Mouse (Mus musculus) midbrain, postnatal 0 days (tissue): ENCODE data around the gene Slc29a2. TPM values are rescaled to one million over a fixed set of nuclear protein-coding genes. Genes with fewer than 3 reads are reported as not detected.

Experiments
- ATAC-seq: fragments of 200-750 bp; cut with Nextera tagmentation; 2 replicates; pipeline ENCODE4 v1.8.0; 2017; ENCODE audit warnings: moderate number of reproducible peaks, mild to moderate bottlenecking, moderate TSS enrichment, moderate library complexity; ENCODE audit not compliant: low FRiP score
- DNase-seq: peaks from one replicate; pipeline ENCODE4 v3.0.0-alpha.2; 2015; ENCODE audit warnings: low spot score
- H3K27ac ChIP-seq: fragments of 300-500 bp; sonication (generic); 2 replicates; pipeline ENCODE4 v1.5.1; 2014; ENCODE audit warnings: low read depth, mild to moderate bottlenecking, low read length, mixed read lengths
- H3K27me3 ChIP-seq: fragments of 300-500 bp; sonication (generic); 2 replicates; pipeline ENCODE4 v1.6.1; 2014; ENCODE audit warnings: low read length, control low read depth, mixed read lengths; ENCODE audit not compliant: insufficient read depth
- H3K36me3 ChIP-seq: fragments of 300-500 bp; sonication (generic); 2 replicates; pipeline ENCODE4 v1.6.1; 2014; ENCODE audit warnings: low read length, control low read depth, mixed read lengths; ENCODE audit not compliant: insufficient read depth
- H3K4me1 ChIP-seq: fragments of 300-500 bp; sonication (generic); 2 replicates; pipeline ENCODE4 v1.6.1; 2014; ENCODE audit warnings: mild to moderate bottlenecking, control low read depth, antibody characterized with exemption, low read length, mixed read lengths; ENCODE audit not compliant: insufficient read depth
- H3K4me2 ChIP-seq: fragments of 300-500 bp; sonication (generic); 2 replicates; pipeline ENCODE4 v1.6.1; 2014; ENCODE audit warnings: low read depth, mild to moderate bottlenecking, low read length, mixed read lengths; ENCODE audit not compliant: poor library complexity, severe bottlenecking
- H3K4me3 ChIP-seq: fragments of 300-500 bp; sonication (generic); 2 replicates; pipeline ENCODE4 v1.5.1; 2014; ENCODE audit warnings: low read depth, mild to moderate bottlenecking, low read length, moderate library complexity
- H3K9ac ChIP-seq: fragments of 300-500 bp; sonication (generic); replicated peaks from 2 replicates; pipeline ENCODE4 v1.6.1; 2014; ENCODE audit warnings: mild to moderate bottlenecking, low read length, moderate library complexity, mixed read lengths; ENCODE audit not compliant: poor library complexity, severe bottlenecking
- H3K9me3 ChIP-seq: fragments of 300-500 bp; sonication (generic); 2 replicates; pipeline ENCODE4 v1.6.1; 2016; ENCODE audit warnings: low read length, control low read depth
- CTCF ChIP-seq: IDR thresholded peaks from 2 replicates; pipeline ENCODE4 v1.5.1; 2016; ENCODE audit warnings: antibody characterized with exemption, mild to moderate bottlenecking
- WGBS: fragments of 180-500 bp; shearing (Covaris S2); extraction: QIAGEN DNeasy Blood & Tissue Kit; methylation state at CpG from one replicate; pipeline ENCODE4 v1.1.7; 2014; 5-methylcytosine and 5-hydroxymethylcytosine counted together
- polyA plus RNA-seq: library from polyadenylated mRNA; unstranded; fragments of >200 nt; fragmentation: Nextera tagmentation; extraction: Ambion mirVana; gene quantifications from 2 replicates; pipeline ENCODE4 v1.2.1, GENCODE M21; 2015
- total RNA-seq: library from RNA; depleted of rRNA; stranded (reverse); fragments of >200 nt; gene quantifications from 2 replicates; pipeline ENCODE4 v1.2.3, GENCODE M21; 2014

Slc29a2 gene
- total and polyA plus RNA-seq, 2 experiments from 2014 or later = 19.1 to 30.2 TPM

DNA sequence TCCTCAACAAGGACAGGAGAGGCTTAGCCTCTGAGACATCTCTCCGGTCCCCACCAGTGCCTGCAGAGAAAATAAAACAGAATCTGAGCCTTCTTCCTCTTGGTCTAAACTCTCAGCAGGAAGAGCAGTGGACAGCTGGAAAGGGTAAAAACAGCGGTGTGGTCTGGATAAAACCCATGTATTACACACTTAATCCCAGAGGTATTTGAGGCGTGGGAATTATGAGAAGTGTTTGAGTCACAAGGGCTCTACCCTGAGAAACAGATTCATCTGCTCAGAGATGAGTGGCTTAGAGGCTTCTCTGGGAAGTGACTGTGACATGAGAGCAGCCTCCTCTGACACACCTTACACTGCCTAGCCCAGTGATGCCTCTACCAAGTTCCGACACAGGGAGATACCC is 6.0 kb upstream of the Slc29a2 start:
- H3K4me1 ChIP-seq = no peaks in the 10 kb centered on the region
- no peak overlapping the region for H3K4me2 ChIP-seq
- H3K9me3 ChIP-seq = no peaks in the 10 kb centered on the region
- 86% methylated on average over 4 of the region's 4 CpGs for WGBS
- TF ChIP-seq CTCF = no peak
- no peaks in the 10 kb centered on the region; the same call in 1 of the 2 replicates for H3K27me3 ChIP-seq
- H3K27ac ChIP-seq = no peak overlapping the region
- no peak overlapping the region for H3K9ac ChIP-seq
- no peaks in the 10 kb centered on the region for H3K36me3 ChIP-seq
- DNase-seq (no peak), ATAC-seq (no peak)
- H3K4me3 ChIP-seq = no peak overlapping the region

DNA sequence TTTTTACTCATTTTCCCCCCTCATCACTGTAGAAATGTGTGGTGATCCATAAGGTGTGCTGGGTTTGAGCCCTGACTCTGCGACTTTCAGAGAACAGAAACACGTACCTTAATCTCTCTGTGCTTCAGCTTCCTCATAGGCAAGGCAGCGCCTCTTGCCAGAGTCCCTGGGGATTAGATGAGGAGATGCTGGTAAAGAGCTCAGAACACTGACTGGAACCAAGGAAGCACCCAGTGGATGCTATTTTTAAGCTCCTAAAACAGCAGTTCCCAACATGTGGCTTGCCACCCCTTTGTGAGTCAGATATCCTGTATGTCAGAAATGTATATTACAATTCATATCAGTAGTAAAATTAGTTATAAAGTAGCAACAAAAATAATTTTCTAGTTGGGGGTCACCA is 5.5 kb upstream of the Slc29a2 start:
- no peak for TF ChIP-seq CTCF
- ATAC-seq (no peak), DNase-seq (no peak)
- H3K4me2 ChIP-seq = no peak overlapping the region
- H3K9me3 ChIP-seq = no peaks in the 10 kb centered on the region
- no peaks in the 10 kb centered on the region for H3K4me1 ChIP-seq
- H3K9ac ChIP-seq = no peak overlapping the region
- H3K4me3 ChIP-seq = no peak overlapping the region
- no peak overlapping the region for H3K27ac ChIP-seq
- H3K36me3 ChIP-seq = no peaks in the 10 kb centered on the region
- no peaks in the 10 kb centered on the region; the same call in 1 of the 2 replicates for H3K27me3 ChIP-seq
- 80% methylated on average over 3 of the region's 3 CpGs for WGBS

GRCm38 (mm10) chr19:5021416-5021815 is 2.2 kb upstream of the Slc29a2 start:
- Histone ChIP-seq H3K36me3 (no peaks in the 10 kb centered on the region; the same call in 1 of the 2 replicates), H3K9ac (no peak overlapping the region), H3K27me3 (no peaks in the 10 kb centered on the region; the same call in 1 of the 2 replicates), H3K9me3 (no peaks in the 10 kb centered on the region), H3K4me2 (no peak overlapping the region), H3K4me3 (no peak overlapping the region), H3K27ac (no peak overlapping the region), H3K4me1 (no peaks in the 10 kb centered on the region)
- DNase-seq (peak; percentile 44), ATAC-seq (no peak)
- TF ChIP-seq CTCF = no peak
- 85% methylated on average over 2 of the region's 2 CpGs for WGBS

GRCm38 (mm10) chr19:5026111-5026510 is 2.5 kb downstream of the Slc29a2 start:
- WGBS = 90% methylated on average over 8 of the region's 8 CpGs
- ATAC-seq (no peak), DNase-seq (no peak)
- no peak overlapping the region for H3K4me2 ChIP-seq
- H3K9ac ChIP-seq = no peak overlapping the region
- no peak overlapping the region for H3K27ac ChIP-seq
- peaks cover 30% of the 10 kb centered on the region for H3K36me3 ChIP-seq
- H3K4me3 ChIP-seq = no peak overlapping the region
- H3K9me3 ChIP-seq = no peaks in the 10 kb centered on the region
- H3K27me3 ChIP-seq = no peaks in the 10 kb centered on the region
- TF ChIP-seq CTCF = no peak
- H3K4me1 ChIP-seq = no peaks in the 10 kb centered on the region

GRCm38 (mm10) chr19:5032686-5033085 is 9.0 kb downstream of the Slc29a2 start:
- no peaks in the 10 kb centered on the region for H3K4me1 ChIP-seq
- no peak overlapping the region for H3K27ac ChIP-seq
- no peak overlapping the region for H3K9ac ChIP-seq
- no peak overlapping the region for H3K4me2 ChIP-seq
- DNase-seq (no peak), ATAC-seq (no peak)
- no peak for TF ChIP-seq CTCF
- no peaks in the 10 kb centered on the region for H3K27me3 ChIP-seq
- H3K4me3 ChIP-seq = no peak overlapping the region
- peaks cover 29% of the 10 kb centered on the region for H3K36me3 ChIP-seq
- whole genome bisulfite sequencing = 85% methylated on average over 3 of the region's 3 CpGs
- H3K9me3 ChIP-seq = no peaks in the 10 kb centered on the region

DNA sequence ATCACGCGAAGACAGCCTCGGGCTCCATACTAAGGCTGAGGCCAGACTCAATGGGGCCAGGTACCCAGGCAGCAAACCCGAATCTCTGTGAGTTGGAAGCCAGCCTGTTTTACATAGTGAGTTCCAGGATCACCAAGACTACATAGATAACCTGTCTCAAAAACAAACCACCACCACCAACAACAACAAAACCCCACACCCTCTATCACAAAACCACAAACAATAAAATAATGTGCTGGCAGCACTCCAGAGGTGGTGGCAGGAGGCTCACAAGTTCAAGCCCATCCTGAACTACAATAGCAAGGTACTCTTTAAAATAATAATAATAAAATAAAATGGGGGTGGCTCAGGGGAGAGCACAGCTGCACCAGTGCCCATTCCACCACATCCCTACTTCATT is 12.9 kb downstream of the Slc29a2 start:
- H3K27ac ChIP-seq = no peak overlapping the region
- H3K4me1 ChIP-seq = peaks cover 11% of the 10 kb centered on the region
- H3K4me2 ChIP-seq = no peak overlapping the region
- DNase-seq (no peak), ATAC-seq (no peak)
- no peaks in the 10 kb centered on the region for H3K9me3 ChIP-seq
- H3K4me3 ChIP-seq = no peak overlapping the region
- no peak for TF ChIP-seq CTCF
- 75% methylated on average over 4 of the region's 4 CpGs for WGBS
- H3K27me3 ChIP-seq = no peaks in the 10 kb centered on the region
- H3K36me3 ChIP-seq = peaks cover 4% of the 10 kb centered on the region; the same call in 1 of the 2 replicates
- H3K9ac ChIP-seq = no peak overlapping the region
